Mouse (Mus musculus): ENCODE data around the gene Elavl3. TPM values are rescaled to one million over a fixed set of nuclear protein-coding genes. Genes with fewer than 3 reads are reported as not detected.
A peak's percentile ranks its signal among the peaks of the same experiment; 100 is the strongest.
"Not testable (repeated sequence)": the region's sequence is repeated elsewhere in the genome, so short reads cannot be mapped to it uniquely, and the experiment has no call there.

The Elavl3 gene
- total and polyA plus RNA-seq, 3 experiments, result 0.15 to 1.1 TPM; not detected in 1

- H3K27me3 ChIP-seq (ENCODE audit: control insufficient read depth in 1 of 2, insufficient read depth in 2 of 2, low read length in 2 of 2); H3K4me1 ChIP-seq (ENCODE audit: control insufficient read depth in 1 of 2, insufficient read depth in 2 of 2, low read length in 2 of 2); H3K4me3 ChIP-seq (ENCODE audit: control insufficient read depth in 1 of 2, insufficient read depth in 1 of 2, low read depth in 2 of 2, low read length in 2 of 2); H3K9me3 ChIP-seq (replicated peaks; ENCODE audit: insufficient read depth, low read length); H3K9ac ChIP-seq (ENCODE audit: control insufficient read depth, low read depth, low read length, poor library complexity, severe bottlenecking); H3K79me2 ChIP-seq (ENCODE audit: control insufficient read depth, insufficient read depth, low read length, poor library complexity); H3K36me3 ChIP-seq (ENCODE audit: control insufficient read depth in 1 of 2, insufficient read depth in 2 of 2, low read length in 2 of 2); H3K27ac ChIP-seq (ENCODE audit: control insufficient read depth, low read depth, low read length); DNase-seq (ENCODE audit: low read depth, low spot score): not testable (repeated sequence)
- peak; percentile 59 for TF ChIP-seq ZNF384 (IDR thresholded peaks at IDR 0.05; ENCODE audit: low read depth, low read length)
- TF ChIP-seq TBP (IDR thresholded peaks at IDR 0.05; ENCODE audit: low read depth, low read length), result 0 out of 2 replicates have a peak, but pooled peaks have one; percentile 12
Observed at GRCm38 (mm10) chr9:22075778-22076177, 24.0 kb upstream of the Elavl3 start.

GRCm38 (mm10) chr9:22072276-22072675 is 20.5 kb upstream of the Elavl3 start:
- H3K36me3 ChIP-seq (ENCODE audit: control insufficient read depth in 1 of 2, insufficient read depth in 2 of 2, low read length in 2 of 2), result peaks cover 0 to 6% of the 10 kb centered on the region in 2 experiments; a peak in 3 of 4 replicates
- no peaks in the 10 kb centered on the region for H3K9me3 ChIP-seq (replicated peaks; ENCODE audit: insufficient read depth, low read length)
- peaks cover 1 to 10% of the 10 kb centered on the region in 2 experiments for H3K4me1 ChIP-seq (ENCODE audit: control insufficient read depth in 1 of 2, insufficient read depth in 2 of 2, low read length in 2 of 2)
- 0 out of 4 replicates have a peak, but pooled peaks of 1 of the 2 experiments have one; percentile 8 for TF ChIP-seq EP300 (IDR thresholded peaks at IDR 0.05; ENCODE audit: low read depth in 1 of 2, low read length in 2 of 2)
- TF ChIP-seq MEF2A (IDR thresholded peaks at IDR 0.05; ENCODE audit: extremely low read depth, insufficient replicate concordance, low read depth, low read length, poor library complexity, severe bottlenecking), result no peak
- no peak for DNase-seq (ENCODE audit: low read depth, low spot score)
- H3K9ac ChIP-seq (ENCODE audit: control insufficient read depth, low read depth, low read length, poor library complexity, severe bottlenecking), result no peak overlapping the region
- peaks cover 6% of the 10 kb centered on the region for H3K79me2 ChIP-seq (ENCODE audit: control insufficient read depth, insufficient read depth, low read length, poor library complexity)
- H3K27me3 ChIP-seq (ENCODE audit: control insufficient read depth in 1 of 2, insufficient read depth in 2 of 2, low read length in 2 of 2), result no peaks in the 10 kb centered on the region
- no peak overlapping the region for H3K4me3 ChIP-seq (ENCODE audit: control insufficient read depth in 1 of 2, insufficient read depth in 1 of 2, low read depth in 2 of 2, low read length in 2 of 2)
- H3K27ac ChIP-seq (ENCODE audit: control insufficient read depth, low read depth, low read length), result no peak overlapping the region

GRCm38 (mm10) chr9:22070791-22071573 is 19.2 kb upstream of the Elavl3 start, which contains the start of the genes Gm49318 and Zfp653:
Gene Gm49318, minus strand, starts transcription at chr9:22071259.
Gene Zfp653, minus strand, starts transcription at chr9:22071376.
- H3K36me3 ChIP-seq (ENCODE audit: control insufficient read depth in 1 of 2, insufficient read depth in 2 of 2, low read length in 2 of 2), result peaks cover 0 to 6% of the 10 kb centered on the region in 2 experiments; a peak in 2 of 4 replicates
- peak; percentile 100 for DNase-seq (ENCODE audit: low read depth, low spot score)
- peak; percentile 89; the same call in 1 of the 2 replicates for TF ChIP-seq E2F4 (IDR thresholded peaks at IDR 0.05; ENCODE audit: borderline replicate concordance, low read depth, low read length)
- peak; percentile 55 for TF ChIP-seq ETS1 (IDR thresholded peaks at IDR 0.05; ENCODE audit: low read depth, low read length)
- peak; percentile 98 for TF ChIP-seq HCFC1 (IDR thresholded peaks at IDR 0.05; ENCODE audit: low read depth, low read length)
- TF ChIP-seq GATA1 (IDR thresholded peaks at IDR 0.05; ENCODE audit: low read depth, low read length), result no peak
- peak; percentile 87 for TF ChIP-seq MXI1 (IDR thresholded peaks at IDR 0.05; ENCODE audit: low read depth, low read length)
- peak; percentile 63 for TF ChIP-seq MAX (IDR thresholded peaks at IDR 0.05; ENCODE audit: low read length)
- TF ChIP-seq ZC3H11A (IDR thresholded peaks at IDR 0.05; ENCODE audit: low read depth, low read length), result 0 out of 2 replicates have a peak, but pooled peaks have one; percentile 29
- peak; percentile 20; the same call in 1 of the 2 replicates for TF ChIP-seq SMC3 (IDR thresholded peaks at IDR 0.05; ENCODE audit: low read depth, low read length)
- TF ChIP-seq USF2 (IDR thresholded peaks at IDR 0.05; ENCODE audit: borderline replicate concordance in 1 of 2, insufficient read depth in 1 of 2, low read depth in 1 of 2, low read length in 2 of 2), result no peak
- 0 out of 2 replicates have a peak, but pooled peaks have one; percentile 46 for TF ChIP-seq GABPA (IDR thresholded peaks at IDR 0.05; ENCODE audit: low read depth, low read length)
- peak; percentile 14; the same call in 1 of the 2 replicates for TF ChIP-seq ZKSCAN1 (IDR thresholded peaks at IDR 0.05; ENCODE audit: low read depth, low read length)
- peak; percentile 99 for TF ChIP-seq POLR2AphosphoS2 (IDR thresholded peaks at IDR 0.05; ENCODE audit: low read length)
- TF ChIP-seq NRF1 (IDR thresholded peaks at IDR 0.05; ENCODE audit: insufficient read depth, low read depth, low read length, poor library complexity, severe bottlenecking), result peak; percentile 98; the same call in 1 of the 2 replicates
- peak; percentile 92 to 98 for TF ChIP-seq POLR2A (IDR thresholded peaks at IDR 0.05; ENCODE audit: control insufficient read depth in 1 of 2, insufficient read depth in 1 of 2, low read depth in 1 of 2, low read length in 2 of 2, poor library complexity in 1 of 2)
- peak; percentile 69; the same call in 1 of the 2 replicates for TF ChIP-seq POLR2AphosphoS5 (IDR thresholded peaks at IDR 0.05; ENCODE audit: borderline replicate concordance, low read depth, low read length)
- TF ChIP-seq EP300 (IDR thresholded peaks at IDR 0.05; ENCODE audit: low read depth in 1 of 2, low read length in 2 of 2), result peak in 1 of 2 experiments; percentile 39; a peak in 2 of 4 replicates
- peak in 1 of 3 experiments; percentile 5; a peak in 1 of 6 replicates for TF ChIP-seq CTCF (IDR thresholded peaks at IDR 0.05 in 2 of 3, conservative IDR thresholded peaks at IDR 0.05 in 1 of 3; ENCODE audit: control insufficient read depth in 1 of 3, insufficient read depth in 1 of 3, low read depth in 2 of 3, low read length in 3 of 3, poor library complexity in 1 of 3, severe bottlenecking in 1 of 3)
- peak; percentile 84; the same call in 1 of the 2 replicates for TF ChIP-seq UBTF (IDR thresholded peaks at IDR 0.05; ENCODE audit: borderline replicate concordance, insufficient read depth, low read depth, low read length)
- peak; percentile 99 for TF ChIP-seq SIN3A (IDR thresholded peaks at IDR 0.05; ENCODE audit: low read length)

More at GRCm38 (mm10) chr9:22070791-22071573, 19.2 kb upstream of the Elavl3 start, which contains the start of the genes Gm49318 and Zfp653:
- peaks cover 6% of the 10 kb centered on the region for H3K79me2 ChIP-seq (ENCODE audit: control insufficient read depth, insufficient read depth, low read length, poor library complexity)
- H3K9ac ChIP-seq (ENCODE audit: control insufficient read depth, low read depth, low read length, poor library complexity, severe bottlenecking), result peak within 1 kb of the TSS; percentile 83
- H3K27me3 ChIP-seq (ENCODE audit: control insufficient read depth in 1 of 2, insufficient read depth in 2 of 2, low read length in 2 of 2), result no peaks in the 10 kb centered on the region
- H3K4me1 ChIP-seq (ENCODE audit: control insufficient read depth in 1 of 2, insufficient read depth in 2 of 2, low read length in 2 of 2), result peaks cover 1 to 10% of the 10 kb centered on the region in 2 experiments
- H3K4me3 ChIP-seq (ENCODE audit: control insufficient read depth in 1 of 2, insufficient read depth in 1 of 2, low read depth in 2 of 2, low read length in 2 of 2), result peak within 1 kb of the TSS; percentile 74 to 78
- H3K27ac ChIP-seq (ENCODE audit: control insufficient read depth, low read depth, low read length), result peak within 1 kb of the TSS; percentile 69
- no peaks in the 10 kb centered on the region for H3K9me3 ChIP-seq (replicated peaks; ENCODE audit: insufficient read depth, low read length)

Data from MEL (cell line).